Mouse (Mus musculus) frontal cortex, postnatal 10 days (tissue): ENCODE data around the gene Rps6kl1.
A peak's percentile ranks its signal among the peaks of the same experiment; 100 is the strongest.
"Not testable (repeated sequence)": the region's sequence is repeated elsewhere in the genome, so short reads cannot be mapped to it uniquely, and the experiment has no call there.

Experiments used
- DNase-seq, 2 experiments: peaks; one replicate each; pipeline ENCODE4 v3.0.0; 2022; ENCODE audit warnings: low spot score in 2 of 2, mixed read lengths in 1 of 2

Rps6kl1 gene

GRCm38 (mm10) chr12:85175926-85176845 is 25.1 kb upstream of the Rps6kl1 start:
- DNase-seq, result peak; percentile 44 to 58

- no peak for DNase-seq
Measured at GRCm38 (mm10) chr12:85175087-85175675, 24.1 kb upstream of the Rps6kl1 start.

- DNase-seq, result no peak
Measured at GRCm38 (mm10) chr12:85174016-85174415, 23.0 kb upstream of the Rps6kl1 start.

GRCm38 (mm10) chr12:85170948-85171307 is 19.9 kb upstream of the Rps6kl1 start:
- DNase-seq, result no peak

- no peak for DNase-seq
Measured at GRCm38 (mm10) chr12:85170284-85170947, 19.4 kb upstream of the Rps6kl1 start.

- DNase-seq, result no peak
Measured at GRCm38 (mm10) chr12:85169877-85170276, 18.8 kb upstream of the Rps6kl1 start.

- peak in 1 of 2 experiments; percentile 78 for DNase-seq
Measured at GRCm38 (mm10) chr12:85169117-85169858, 18.2 kb upstream of the Rps6kl1 start.

- no peak for DNase-seq
Measured at GRCm38 (mm10) chr12:85166631-85167030, 15.6 kb upstream of the Rps6kl1 start.

GRCm38 (mm10) chr12:85164996-85165395 is 13.9 kb upstream of the Rps6kl1 start:
- DNase-seq, result no peak

- no peak for DNase-seq
Measured at GRCm38 (mm10) chr12:85159592-85159991, 8.5 kb upstream of the Rps6kl1 start.

GRCm38 (mm10) chr12:85158801-85159200 is 7.7 kb upstream of the Rps6kl1 start:
- no peak for DNase-seq

GRCm38 (mm10) chr12:85157797-85158460 is 6.9 kb upstream of the Rps6kl1 start:
- DNase-seq, result no peak

GRCm38 (mm10) chr12:85156324-85156723 is 5.3 kb upstream of the Rps6kl1 start:
- no peak for DNase-seq

GRCm38 (mm10) chr12:85153011-85153410 is 1.9 kb upstream of the Rps6kl1 start:
- no peak for DNase-seq

GRCm38 (mm10) chr12:85150321-85151001 is 603 bp downstream of the Rps6kl1 start:
- DNase-seq, result no peak

GRCm38 (mm10) chr12:85146881-85147280 is 4.2 kb downstream of the Rps6kl1 start:
- DNase-seq, result no peak

GRCm38 (mm10) chr12:85146355-85146754 is 4.7 kb downstream of the Rps6kl1 start:
- no peak for DNase-seq

GRCm38 (mm10) chr12:85145630-85146029 is 5.4 kb downstream of the Rps6kl1 start:
- no peak for DNase-seq

GRCm38 (mm10) chr12:85144821-85145220 is 6.2 kb downstream of the Rps6kl1 start:
- DNase-seq, result no peak

- not testable (repeated sequence) for DNase-seq
Measured at GRCm38 (mm10) chr12:85144276-85144675, 6.8 kb downstream of the Rps6kl1 start.

- DNase-seq, result peak in 1 of 2 experiments; percentile 74
Measured at GRCm38 (mm10) chr12:85142803-85143202, 8.3 kb downstream of the Rps6kl1 start.
